Mouse (Mus musculus) intestine, postnatal 0 days (tissue): ENCODE results near the gene Bdh2. TPM values are rescaled to one million over a fixed set of nuclear protein-coding genes. Genes with fewer than 3 reads are reported as not detected.
A peak's percentile ranks its signal among the peaks of the same experiment; 100 is the strongest.

Source experiments
- ATAC-seq: fragments of 200-750 bp; cut with Nextera tagmentation; 2 replicates; pipeline ENCODE4 v1.8.0; 2017; ENCODE audit warnings: mild to moderate bottlenecking, moderate TSS enrichment, moderate library complexity
- H3K27ac ChIP-seq: fragments of 300-500 bp; sonication (generic); 2 replicates; pipeline ENCODE4 v1.5.1; 2014; ENCODE audit warnings: mild to moderate bottlenecking, low read depth, low read length, moderate library complexity
- H3K27me3 ChIP-seq: fragments of 300-500 bp; sonication (generic); replicated peaks from 2 replicates; pipeline ENCODE4 v1.6.1; 2014; ENCODE audit warnings: low read length, mixed read lengths; ENCODE audit not compliant: control insufficient read depth, insufficient read depth
- H3K36me3 ChIP-seq: fragments of 300-500 bp; sonication (generic); 2 replicates; pipeline ENCODE4 v1.6.1; 2014; ENCODE audit warnings: mild to moderate bottlenecking, moderate library complexity; ENCODE audit not compliant: control insufficient read depth, insufficient read depth
- H3K4me1 ChIP-seq: fragments of 300-500 bp; sonication (generic); replicated peaks from 2 replicates; pipeline ENCODE4 v1.6.1; 2014; ENCODE audit warnings: antibody characterized with exemption, low read length, mixed read lengths; ENCODE audit not compliant: control insufficient read depth, insufficient read depth
- H3K4me2 ChIP-seq: fragments of 300-500 bp; sonication (generic); replicated peaks from 2 replicates; pipeline ENCODE4 v1.6.1; 2014; ENCODE audit warnings: low read depth, mild to moderate bottlenecking, moderate library complexity
- H3K4me3 ChIP-seq: fragments of 300-500 bp; sonication (generic); 2 replicates; pipeline ENCODE4 v1.5.1; 2014; ENCODE audit warnings: low read depth, low read length
- H3K9ac ChIP-seq: fragments of 300-500 bp; sonication (generic); 2 replicates; pipeline ENCODE4 v1.6.1; 2014; ENCODE audit warnings: mild to moderate bottlenecking, low read depth, low read length
- H3K9me3 ChIP-seq: fragments of 300-500 bp; sonication (generic); 2 replicates; pipeline ENCODE4 v1.6.1; 2016; ENCODE audit warnings: mixed run types; ENCODE audit not compliant: control insufficient read depth
- CTCF ChIP-seq: sonication (generic); IDR thresholded peaks from 2 replicates; pipeline ENCODE4 v1.5.1; 2016; ENCODE audit warnings: low read depth, mild to moderate bottlenecking, control low read depth, antibody characterized with exemption, moderate library complexity
- WGBS: fragments of 180-500 bp; shearing (Covaris S2); extraction: QIAGEN DNeasy Blood & Tissue Kit; methylation state at CpG from one replicate; pipeline ENCODE4 v1.1.7; 2014; 5-methylcytosine and 5-hydroxymethylcytosine counted together
- polyA plus RNA-seq: library from polyadenylated mRNA; unstranded; fragments of >200 nt; fragmentation: Nextera tagmentation; extraction: Ambion mirVana; gene quantifications from 2 replicates; pipeline ENCODE4 v1.2.1, GENCODE M21; 2015

Gene Bdh2
- polyA plus RNA-seq, 1 experiment from 2014 or later, result 8.0 TPM

DNA sequence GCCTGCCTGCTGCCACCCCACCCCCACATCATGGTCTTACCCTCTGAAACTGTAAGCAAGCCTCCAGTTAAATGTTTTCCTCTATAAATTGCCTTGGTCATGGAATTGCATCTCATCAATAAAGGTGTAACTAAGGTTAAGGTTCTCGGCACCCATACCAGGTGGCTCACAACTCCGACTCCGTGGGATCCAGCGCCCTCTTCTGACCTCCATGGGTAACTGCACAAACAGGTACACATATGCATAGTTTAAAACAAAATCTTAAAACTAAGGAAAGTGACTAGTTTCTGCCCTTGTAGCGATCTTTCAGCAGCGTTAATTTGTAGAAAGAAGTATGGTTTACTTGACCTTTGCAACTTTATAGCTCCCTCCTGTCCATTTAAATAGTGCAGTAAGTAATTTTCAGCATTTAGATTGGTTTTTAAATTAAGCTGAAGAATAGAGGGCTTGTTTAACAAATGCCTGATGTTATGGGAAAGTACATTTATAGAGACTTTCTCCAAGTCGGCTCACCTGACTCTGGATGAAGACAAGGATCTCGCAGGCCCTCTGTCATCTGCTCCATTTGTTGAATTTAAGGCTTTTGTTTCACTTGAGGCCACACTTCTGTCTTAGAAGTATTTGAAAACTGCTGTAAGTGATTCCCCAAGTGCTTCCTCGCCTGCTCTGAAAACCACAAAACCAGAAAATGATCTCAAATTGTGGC is 34.9 kb downstream of the Bdh2 start:
- Histone ChIP-seq H3K4me1 (no peaks in the 10 kb centered on the region), H3K36me3 (no peaks in the 10 kb centered on the region), H3K4me3 (no peak overlapping the region), H3K27me3 (no peaks in the 10 kb centered on the region), H3K9me3 (no peaks in the 10 kb centered on the region), H3K4me2 (no peak overlapping the region), H3K9ac (no peak overlapping the region), H3K27ac (no peak overlapping the region)
- 89% methylated on average over 9 of the region's 9 CpGs for WGBS
- no peak for ATAC-seq
- no peak for TF ChIP-seq CTCF

DNA sequence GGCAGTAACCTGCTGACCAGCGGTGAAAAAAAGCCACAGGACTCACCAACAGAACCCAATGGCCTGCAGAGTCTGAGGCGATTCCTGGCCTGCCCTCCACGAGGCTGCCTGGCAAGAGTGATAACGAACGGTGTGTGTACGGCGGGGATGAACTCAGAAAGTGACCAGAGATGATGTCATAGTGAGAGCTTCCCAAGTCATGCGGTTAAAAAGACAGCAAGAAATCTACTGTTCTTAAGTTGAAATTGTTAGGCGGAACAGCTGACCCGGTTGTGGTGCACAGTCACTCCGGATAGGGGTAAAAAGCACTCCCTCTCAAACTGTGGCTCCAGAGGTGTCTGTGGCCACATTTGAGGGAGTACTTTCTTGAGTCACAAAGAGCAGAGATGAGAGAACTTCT is 37.3 kb downstream of the Bdh2 start:
- H3K9me3 ChIP-seq, result no peaks in the 10 kb centered on the region
- TF ChIP-seq CTCF, result no peak
- no peak overlapping the region for H3K4me2 ChIP-seq
- no peak overlapping the region for H3K4me3 ChIP-seq
- no peak for ATAC-seq
- 80% methylated on average over 11 of the region's 11 CpGs for WGBS
- no peaks in the 10 kb centered on the region for H3K36me3 ChIP-seq
- H3K9ac ChIP-seq, result no peak overlapping the region
- no peaks in the 10 kb centered on the region for H3K27me3 ChIP-seq
- no peaks in the 10 kb centered on the region for H3K4me1 ChIP-seq
- no peak overlapping the region for H3K27ac ChIP-seq

DNA sequence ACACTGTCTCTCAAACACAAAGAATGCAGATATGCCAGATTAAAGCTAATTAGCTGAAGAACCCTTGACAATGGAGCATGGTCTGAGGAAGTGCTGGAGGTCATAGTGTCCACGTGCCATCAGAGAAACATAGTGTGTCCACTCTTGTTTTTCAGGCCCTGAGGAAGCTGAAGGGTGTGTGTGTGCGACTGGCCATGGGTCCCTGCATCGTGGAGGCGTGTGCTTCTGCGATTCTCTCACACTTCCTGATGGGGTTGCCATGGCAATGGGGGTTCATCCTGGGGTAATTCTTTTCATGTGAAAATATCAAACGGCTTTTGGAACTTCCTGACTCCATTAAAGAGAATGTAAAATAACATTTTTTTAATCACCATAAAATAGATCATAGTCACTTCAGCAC is 43.3 kb downstream of the Bdh2 start:
- TF ChIP-seq CTCF, result no peak
- H3K4me2 ChIP-seq, result no peak overlapping the region
- ATAC-seq, result no peak

DNA sequence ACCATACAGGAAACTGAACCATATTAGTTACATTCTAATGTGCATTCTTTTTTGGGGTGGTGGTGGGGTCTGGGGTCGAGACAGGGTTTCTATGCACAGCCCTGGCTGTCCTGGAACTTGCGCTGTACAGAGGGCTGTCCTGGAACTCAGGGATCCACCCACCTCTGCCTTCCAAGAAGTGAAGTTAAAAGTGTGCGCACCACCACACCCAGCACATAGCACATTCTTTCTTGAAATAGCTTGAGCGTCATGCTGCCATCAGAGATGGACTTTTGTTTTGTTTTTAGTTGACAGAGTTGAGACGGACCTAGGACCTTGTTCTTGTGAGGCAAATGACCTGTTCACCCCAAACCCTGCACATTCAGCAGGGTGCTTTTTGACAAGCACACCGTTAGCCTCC is 46.2 kb downstream of the Bdh2 start:
- no peaks in the 10 kb centered on the region for H3K27me3 ChIP-seq
- WGBS, result 63% methylated on average over 6 of the region's 6 CpGs

More for the DNA sequence above, 43.3 kb downstream of the Bdh2 start:
- no peaks in the 10 kb centered on the region for H3K4me1 ChIP-seq
- no peak overlapping the region for H3K27ac ChIP-seq
- H3K36me3 ChIP-seq, result no peaks in the 10 kb centered on the region
- H3K9ac ChIP-seq, result no peak overlapping the region
- H3K9me3 ChIP-seq, result no peaks in the 10 kb centered on the region
- no peak overlapping the region for H3K4me3 ChIP-seq
- WGBS, result 63% methylated on average over 6 of the region's 6 CpGs
- no peaks in the 10 kb centered on the region for H3K27me3 ChIP-seq

DNA sequence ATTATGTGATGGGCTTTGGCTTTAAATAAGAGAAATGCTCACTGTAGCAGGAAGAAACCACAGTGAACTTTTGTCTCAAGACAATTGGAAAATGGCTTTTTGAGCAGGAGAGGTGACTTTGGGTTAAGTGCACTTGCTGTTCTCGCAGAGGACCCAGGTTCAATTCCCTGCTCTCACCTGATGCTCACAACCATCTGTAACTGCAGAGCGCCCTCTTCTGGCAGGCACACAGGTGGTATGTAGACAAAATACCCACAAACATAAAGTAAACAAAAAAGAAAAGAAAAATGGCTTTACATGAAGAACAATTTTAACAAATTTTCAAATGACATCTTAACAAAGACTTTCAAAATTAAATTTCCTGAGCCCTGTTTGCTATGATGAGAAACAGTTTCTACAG is 46.6 kb downstream of the Bdh2 start:
- Histone ChIP-seq H3K4me1 (no peaks in the 10 kb centered on the region), H3K9ac (no peak overlapping the region), H3K27me3 (no peaks in the 10 kb centered on the region), H3K27ac (no peak overlapping the region), H3K4me3 (no peak overlapping the region), H3K4me2 (no peak overlapping the region), H3K9me3 (no peaks in the 10 kb centered on the region), H3K36me3 (no peaks in the 10 kb centered on the region)
- 61% methylated on average over 2 of the region's 2 CpGs for WGBS
- TF ChIP-seq CTCF, result peak; percentile 54
- ATAC-seq, result no peak

More for the DNA sequence above, 46.2 kb downstream of the Bdh2 start:
- Histone ChIP-seq H3K36me3 (no peaks in the 10 kb centered on the region), H3K4me3 (no peak overlapping the region), H3K9me3 (no peaks in the 10 kb centered on the region), H3K9ac (no peak overlapping the region), H3K4me1 (no peaks in the 10 kb centered on the region), H3K4me2 (no peak overlapping the region), H3K27ac (no peak overlapping the region)
- TF ChIP-seq CTCF, result no peak
- ATAC-seq, result no peak

DNA sequence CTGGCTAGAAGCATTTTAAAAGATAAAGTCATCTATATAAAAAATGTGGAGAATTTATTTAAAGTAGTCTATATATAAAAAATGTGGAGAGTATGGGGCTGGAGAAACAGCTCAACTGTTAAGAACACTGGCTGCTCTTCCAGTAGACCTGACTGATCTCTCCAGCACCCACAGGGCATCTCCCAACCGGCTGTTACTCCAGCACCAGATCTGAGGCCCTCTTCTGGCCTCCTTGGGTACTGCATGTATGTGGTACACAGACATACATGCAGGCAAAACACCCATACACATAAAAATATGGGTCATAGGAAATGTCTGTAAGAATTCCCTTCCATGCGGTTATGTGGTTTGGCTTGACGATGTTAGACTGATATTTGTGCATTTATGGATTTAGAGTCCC is 47.5 kb downstream of the Bdh2 start:
- no peak overlapping the region for H3K4me3 ChIP-seq
- H3K36me3 ChIP-seq, result no peaks in the 10 kb centered on the region
- no peak for ATAC-seq
- H3K4me2 ChIP-seq, result no peak overlapping the region
- peak; percentile 73 for TF ChIP-seq CTCF
- no peaks in the 10 kb centered on the region for H3K27me3 ChIP-seq
- no peak overlapping the region for H3K27ac ChIP-seq
- no peak overlapping the region for H3K9ac ChIP-seq
- H3K9me3 ChIP-seq, result no peaks in the 10 kb centered on the region
- no peaks in the 10 kb centered on the region for H3K4me1 ChIP-seq
- WGBS, result 51% methylated on average over 3 of the region's 3 CpGs

DNA sequence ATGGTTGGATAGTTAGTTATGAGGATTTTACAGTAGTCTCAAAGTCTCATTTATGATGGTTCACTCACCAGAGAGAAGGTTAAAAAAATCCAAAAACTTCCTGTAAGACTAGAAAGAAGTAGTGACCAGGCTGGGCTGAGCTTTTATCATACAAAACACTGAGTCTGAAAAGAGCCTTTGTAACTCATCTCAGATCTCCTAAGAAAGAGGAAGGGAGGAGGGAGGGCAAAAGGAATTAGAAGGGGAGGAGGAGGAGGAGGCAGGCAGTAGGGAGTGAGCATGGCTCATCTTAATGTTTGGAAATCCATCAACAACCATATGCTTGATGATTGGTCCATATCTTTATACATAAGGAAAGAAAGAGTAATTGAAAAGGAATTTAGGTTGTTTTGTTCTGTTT is 51.7 kb downstream of the Bdh2 start:
- ATAC-seq, result no peak
- H3K27ac ChIP-seq, result no peak overlapping the region
- no peak for TF ChIP-seq CTCF
- H3K4me3 ChIP-seq, result no peak overlapping the region
- no peaks in the 10 kb centered on the region for H3K27me3 ChIP-seq
- H3K9ac ChIP-seq, result no peak overlapping the region
- no peaks in the 10 kb centered on the region for H3K9me3 ChIP-seq
- H3K4me2 ChIP-seq, result no peak overlapping the region
- no peaks in the 10 kb centered on the region for H3K36me3 ChIP-seq
- H3K4me1 ChIP-seq, result no peaks in the 10 kb centered on the region
